Mouse (Mus musculus) embryonic facial prominence, embryonic 12.5 days (tissue): ENCODE data around the gene Lrrc72. TPM values are rescaled to one million over a fixed set of nuclear protein-coding genes. Genes with fewer than 3 reads are reported as not detected.

Experiments
- ATAC-seq: fragments of 200-750 bp; cut with Nextera tagmentation; 2 replicates; pipeline ENCODE4 v1.8.0; 2017; ENCODE audit not compliant: insufficient number of reproducible peaks, insufficient read depth, low FRiP score, low TSS enrichment
- H3K27ac ChIP-seq: fragments of 300-500 bp; sonication (generic); 2 replicates; pipeline ENCODE4 v1.5.1; 2016; ENCODE audit warnings: mild to moderate bottlenecking
- H3K27me3 ChIP-seq: fragments of 300-500 bp; sonication (generic); 2 replicates; pipeline ENCODE4 v1.6.1; 2016; ENCODE audit warnings: mild to moderate bottlenecking, moderate library complexity
- H3K36me3 ChIP-seq: fragments of 300-500 bp; sonication (generic); 2 replicates; pipeline ENCODE4 v1.6.1; 2016; ENCODE audit warnings: mild to moderate bottlenecking
- H3K4me1 ChIP-seq: fragments of 300-500 bp; sonication (generic); 2 replicates; pipeline ENCODE4 v1.6.1; 2016
- H3K4me2 ChIP-seq: fragments of 300-500 bp; sonication (generic); replicated peaks from 2 replicates; pipeline ENCODE4 v1.6.1; 2016; ENCODE audit warnings: mild to moderate bottlenecking, moderate library complexity
- H3K4me3 ChIP-seq: fragments of 300-500 bp; sonication (generic); 2 replicates; pipeline ENCODE4 v1.5.1; 2016; ENCODE audit warnings: mild to moderate bottlenecking
- H3K9ac ChIP-seq: fragments of 300-500 bp; sonication (generic); 2 replicates; pipeline ENCODE4 v1.6.1; 2016; ENCODE audit warnings: mild to moderate bottlenecking, moderate library complexity
- H3K9me3 ChIP-seq: fragments of 300-500 bp; sonication (generic); 2 replicates; pipeline ENCODE4 v1.6.1; 2016; ENCODE audit warnings: mild to moderate bottlenecking, moderate library complexity
- WGBS: fragments of 180-500 bp; shearing (Covaris S2); methylation state at CpG from one replicate; pipeline ENCODE4 v1.1.7; 2016; 5-methylcytosine and 5-hydroxymethylcytosine counted together
- polyA plus RNA-seq: library from polyadenylated mRNA; unstranded; fragments of >200 nt; fragmentation: Nextera tagmentation; extraction: Ambion mirVana; gene quantifications from 2 replicates; pipeline ENCODE4 v1.2.1, GENCODE M21; 2016

Gene Lrrc72
- polyA plus RNA-seq, 1 experiment from 2014 or later, result not detected

DNA sequence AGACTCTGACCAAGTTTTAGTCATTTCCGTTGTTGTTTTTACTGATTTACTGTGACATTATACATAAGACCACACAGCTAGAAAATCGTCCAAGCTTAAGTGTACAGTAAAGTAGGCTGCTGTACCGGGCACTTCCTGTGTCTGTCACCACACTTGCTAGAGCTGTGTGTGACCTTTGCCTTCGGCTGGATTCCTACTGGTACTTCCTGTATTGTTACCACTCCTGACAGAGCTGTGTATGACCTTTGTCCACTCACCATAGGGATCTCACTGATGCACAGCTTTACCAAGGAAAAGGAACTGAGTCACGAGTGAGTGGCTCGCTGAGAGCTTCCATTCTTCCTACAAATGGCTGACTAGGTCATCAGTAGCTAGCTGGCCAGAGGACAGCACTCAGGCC, 66.1 kb downstream of the Lrrc72 start:
- no peak overlapping the region for H3K4me3 ChIP-seq
- H3K27me3 ChIP-seq, result no peaks in the 10 kb centered on the region
- no peaks in the 10 kb centered on the region for H3K9me3 ChIP-seq
- no peaks in the 10 kb centered on the region for H3K4me1 ChIP-seq
- no peak overlapping the region for H3K27ac ChIP-seq
- H3K9ac ChIP-seq, result no peak overlapping the region
- no peak for ATAC-seq
- WGBS, result 64% methylated on average over 6 of the region's 6 CpGs
- peaks cover 65% of the 10 kb centered on the region for H3K36me3 ChIP-seq
- H3K4me2 ChIP-seq, result no peak overlapping the region

DNA sequence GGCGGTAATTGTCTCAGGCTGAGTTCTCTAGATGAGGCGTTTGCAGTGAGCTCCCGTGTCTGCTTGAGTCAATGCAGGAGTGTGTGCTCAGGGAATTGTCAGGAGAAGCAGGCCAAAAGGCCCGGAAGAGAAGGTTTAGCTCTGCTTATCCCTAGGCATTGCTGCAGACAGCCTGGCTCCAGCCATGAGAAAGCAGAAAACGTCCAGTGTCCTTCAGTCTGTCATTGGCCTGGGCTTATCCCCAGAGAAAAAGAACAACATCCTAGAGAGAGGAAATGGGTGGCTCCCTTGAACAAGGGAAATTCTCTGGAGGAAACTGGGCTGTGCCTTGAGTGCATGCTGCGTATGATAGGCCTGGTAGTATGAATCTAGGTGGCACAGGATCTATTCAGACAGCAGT, 70.6 kb downstream of the Lrrc72 start:
- no peak overlapping the region for H3K9ac ChIP-seq
- 68% methylated on average over 6 of the region's 6 CpGs for WGBS
- H3K9me3 ChIP-seq, result no peaks in the 10 kb centered on the region
- no peak overlapping the region for H3K4me3 ChIP-seq
- no peak overlapping the region for H3K4me2 ChIP-seq
- H3K4me1 ChIP-seq, result no peaks in the 10 kb centered on the region
- H3K36me3 ChIP-seq, result peaks cover 49% of the 10 kb centered on the region
- no peak overlapping the region for H3K27ac ChIP-seq
- ATAC-seq, result no peak
- no peaks in the 10 kb centered on the region for H3K27me3 ChIP-seq

DNA sequence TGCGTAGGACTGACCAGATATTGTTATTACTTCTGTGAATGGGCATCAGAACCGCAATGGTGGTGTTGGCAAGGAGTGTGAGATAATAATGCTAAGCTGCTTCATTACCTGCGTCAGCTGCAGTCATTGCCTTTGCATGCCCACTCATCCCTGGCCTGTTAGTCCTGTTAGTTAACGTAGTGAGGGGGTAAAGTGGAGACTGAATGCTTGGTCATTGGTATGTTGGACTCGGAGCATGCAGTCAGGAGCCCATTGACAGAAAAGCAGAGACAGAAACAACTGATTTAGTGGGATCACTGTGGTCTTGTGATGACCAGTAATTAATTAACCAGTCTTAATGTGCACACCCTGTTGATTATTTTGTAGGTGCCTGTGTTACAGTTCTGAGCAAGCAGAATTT, 76.0 kb downstream of the Lrrc72 start:
- WGBS, result 97% methylated on average over 5 of the region's 5 CpGs
- Histone ChIP-seq H3K36me3 (peaks cover 52% of the 10 kb centered on the region), H3K4me2 (no peak overlapping the region)

DNA sequence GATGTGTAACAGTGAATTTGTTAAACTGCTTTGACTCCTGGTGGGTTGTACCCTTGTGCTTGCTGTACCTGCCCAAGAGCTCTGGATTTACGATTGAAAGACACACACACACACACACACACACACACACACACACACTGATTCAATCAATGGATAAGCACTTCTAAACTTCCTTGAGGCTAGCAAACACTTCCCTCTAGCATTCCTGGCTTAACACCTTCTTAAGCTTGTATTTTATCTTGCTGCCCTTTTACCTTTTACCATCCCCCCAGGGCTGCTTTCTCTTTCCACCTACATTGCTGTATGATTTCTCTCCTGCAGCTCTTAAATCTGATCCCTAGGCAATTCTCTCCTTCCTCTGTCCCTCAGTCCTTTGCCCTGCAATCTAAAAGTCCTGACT, 87.9 kb downstream of the Lrrc72 start:
- no peak for ATAC-seq
- Histone ChIP-seq H3K36me3 (peaks cover 13% of the 10 kb centered on the region; the same call in 1 of the 2 replicates), H3K9ac (no peak overlapping the region), H3K9me3 (no peaks in the 10 kb centered on the region), H3K4me2 (no peak overlapping the region), H3K4me3 (no peak overlapping the region), H3K27me3 (no peaks in the 10 kb centered on the region), H3K4me1 (peaks cover 2% of the 10 kb centered on the region; the same call in 1 of the 2 replicates), H3K27ac (no peak overlapping the region)
- WGBS, result 35% methylated on average over 1 of the region's 1 CpGs

More for the DNA sequence above, 76.0 kb downstream of the Lrrc72 start:
- Histone ChIP-seq H3K9me3 (no peaks in the 10 kb centered on the region), H3K4me1 (no peaks in the 10 kb centered on the region), H3K27ac (no peak overlapping the region), H3K9ac (no peak overlapping the region), H3K27me3 (no peaks in the 10 kb centered on the region), H3K4me3 (no peak overlapping the region)
- no peak for ATAC-seq

DNA sequence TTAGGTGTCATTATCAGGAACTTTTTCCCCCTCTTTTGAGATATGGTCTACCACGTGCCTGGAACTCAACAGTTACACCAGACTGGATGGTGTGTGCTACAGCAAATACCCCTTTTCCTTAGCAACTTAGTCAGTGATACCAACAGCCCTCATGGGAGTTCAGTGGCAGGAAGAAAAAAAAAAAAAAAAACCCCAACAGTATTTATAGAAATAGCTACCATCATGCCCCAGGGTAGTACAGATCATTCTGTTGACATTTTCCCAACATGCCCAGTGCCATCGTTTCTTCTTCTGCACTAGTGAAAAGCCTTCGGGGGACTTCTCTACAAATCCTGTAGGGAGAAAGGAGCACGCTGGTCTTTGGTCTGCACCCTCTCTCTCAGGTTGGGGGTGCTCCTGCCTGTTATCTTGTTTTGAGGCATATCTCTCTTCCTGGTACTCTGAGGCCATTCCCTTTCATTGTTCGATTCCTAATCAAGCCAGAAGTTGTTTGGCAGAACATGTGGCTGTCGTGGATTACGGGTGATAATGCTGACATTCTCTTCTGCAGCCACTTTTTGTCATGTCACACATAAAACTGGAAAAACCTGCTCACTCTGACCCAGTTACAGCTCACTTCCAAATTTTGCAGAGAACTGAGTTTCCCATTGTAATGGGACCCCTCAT, 88.9 kb downstream of the Lrrc72 start:
- no peak overlapping the region for H3K9ac ChIP-seq
- ATAC-seq, result no peak
- 75% methylated on average over 7 of the region's 7 CpGs for WGBS
- H3K9me3 ChIP-seq, result no peaks in the 10 kb centered on the region
- peaks cover 2% of the 10 kb centered on the region; the same call in 1 of the 2 replicates for H3K4me1 ChIP-seq
- H3K36me3 ChIP-seq, result 0 out of 2 replicates have a peak, but pooled peaks cover 13% of the 10 kb centered on the region
- H3K4me2 ChIP-seq, result no peak overlapping the region
- no peak overlapping the region for H3K27ac ChIP-seq
- H3K27me3 ChIP-seq, result no peaks in the 10 kb centered on the region
- no peak overlapping the region for H3K4me3 ChIP-seq

Other genes starting within 250 kb of the Lrrc72 start
- gene Tspan13, start 210.9 kb downstream of the Lrrc72 start, polyA plus RNA-seq, result 81.3 and 84.3 TPM in 2 replicates
- gene Ankmy2, start 96.3 kb downstream of the Lrrc72 start, polyA plus RNA-seq, result 32.7 and 34.9 TPM in 2 replicates
- gene Bzw2, start 95.3 kb downstream of the Lrrc72 start, polyA plus RNA-seq, result 255 and 278 TPM in 2 replicates
- 59.7 and 63.6 TPM in 2 replicates for gene Sostdc1, start 60.7 kb upstream of the Lrrc72 start, polyA plus RNA-seq
- 10.6 and 12.1 TPM in 2 replicates for gene Ispd, start 128.1 kb upstream of the Lrrc72 start, polyA plus RNA-seq
- gene D630036H23Rik, start 128.8 kb upstream of the Lrrc72 start, polyA plus RNA-seq, result 1.6 and 2.0 TPM in 2 replicates